Mouse (Mus musculus): Measurements from ENCODE around the gene Ccdc3. TPM values are rescaled to one million over a fixed set of nuclear protein-coding genes. Genes with fewer than 3 reads are reported as not detected.

Gene Ccdc3
- polyA plus RNA-seq, 1 experiment from 2014 or later: not detected

DNA sequence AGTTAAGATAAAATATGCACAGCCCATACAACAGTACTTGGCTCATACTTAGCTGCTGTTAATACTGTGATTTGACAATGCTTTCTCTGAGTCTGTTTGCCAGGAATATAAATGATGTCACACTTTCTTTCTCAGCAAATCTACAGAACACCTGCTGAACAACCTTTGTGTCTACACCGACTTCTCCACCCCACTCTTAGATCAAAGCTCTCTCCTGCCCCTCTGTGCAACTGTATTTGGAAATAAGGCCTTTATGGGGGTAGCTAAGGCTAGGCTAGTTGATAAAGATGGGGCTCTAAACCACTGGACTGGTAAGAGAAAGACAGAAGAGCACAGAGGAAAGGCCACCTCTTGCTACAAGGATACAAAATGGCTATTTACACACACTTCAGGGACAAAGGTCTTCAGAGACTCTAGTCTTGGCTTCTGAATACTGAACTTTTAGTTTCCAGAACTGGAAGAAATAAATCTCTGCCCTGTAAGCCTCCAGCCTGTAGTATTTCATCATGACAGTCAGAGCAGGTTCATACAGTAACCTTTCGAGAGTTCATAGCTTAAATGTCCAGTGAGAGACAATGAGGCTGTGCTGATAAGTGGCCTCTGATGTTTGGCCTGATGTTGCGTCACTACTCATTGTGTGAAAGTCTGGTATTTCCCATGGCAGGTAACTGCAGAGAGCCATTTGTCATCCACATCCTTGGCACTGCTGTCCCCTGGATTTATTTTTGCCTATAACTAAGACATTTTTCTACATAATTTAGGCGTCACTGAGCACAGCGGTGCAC is 2.4 kb upstream of the Ccdc3 start:
- Histone ChIP-seq H3K36me3 (ENCODE audit: inconsistent target) (no peaks in the 10 kb centered on the region), H3K79me2 (ENCODE audit: inconsistent target) (no peaks in the 10 kb centered on the region), H3K4me3 (ENCODE audit: inconsistent target) (no peak overlapping the region), H3K27ac (no peak overlapping the region)
- 89% methylated on average over 5 of the region's 5 CpGs for WGBS (ENCODE audit: missing documents)

DNA sequence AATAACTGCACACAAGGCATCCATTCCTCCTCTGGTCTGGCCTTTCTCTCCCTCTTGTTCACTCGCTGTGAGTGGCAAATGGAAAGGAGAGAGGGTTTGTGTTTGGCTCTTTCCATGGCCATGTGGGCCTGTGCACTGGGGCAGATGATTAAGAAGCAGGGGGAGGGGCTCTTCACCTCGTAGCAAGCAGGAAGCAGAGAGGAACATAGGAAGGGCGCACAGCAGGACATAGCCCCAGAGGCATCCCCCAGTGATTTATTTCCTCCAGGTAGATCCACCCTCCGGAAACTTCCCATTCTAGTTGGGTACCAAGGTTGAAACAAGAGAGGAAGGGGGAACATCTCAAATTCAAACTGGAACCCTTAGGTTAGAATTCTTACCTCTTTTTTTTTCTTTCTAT is 2.4 kb downstream of the Ccdc3 start:
- Histone ChIP-seq H3K27ac (no peak overlapping the region), H3K36me3 (ENCODE audit: inconsistent target) (no peaks in the 10 kb centered on the region), H3K79me2 (ENCODE audit: inconsistent target) (no peaks in the 10 kb centered on the region), H3K4me3 (ENCODE audit: inconsistent target) (no peak overlapping the region)
- WGBS (ENCODE audit: missing documents): 44% methylated on average over 3 of the region's 4 CpGs

DNA sequence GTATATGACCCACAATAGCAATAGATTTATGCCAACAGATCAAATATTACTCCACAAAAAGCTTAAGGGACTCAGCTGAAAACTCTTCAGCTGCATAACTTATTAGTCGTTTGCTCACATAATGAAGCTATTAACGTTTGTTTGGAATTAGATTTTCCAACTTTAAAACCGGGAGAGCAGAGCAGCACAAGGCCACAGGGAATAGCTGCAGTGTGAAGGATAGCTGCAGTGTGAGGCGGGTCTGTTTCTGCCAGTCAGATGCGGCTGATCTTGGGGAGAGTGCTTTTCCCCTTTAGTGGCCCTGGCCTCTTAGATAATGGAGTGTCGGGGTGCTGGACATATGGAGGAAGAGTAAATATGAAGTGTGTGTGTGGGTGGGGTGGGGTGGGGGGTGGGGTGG is 6.9 kb downstream of the Ccdc3 start:
- 89% methylated on average over 5 of the region's 6 CpGs for WGBS (ENCODE audit: missing documents)
- no peak overlapping the region for H3K4me3 ChIP-seq (ENCODE audit: inconsistent target)
- no peak overlapping the region for H3K27ac ChIP-seq
- H3K79me2 ChIP-seq (ENCODE audit: inconsistent target): no peaks in the 10 kb centered on the region
- H3K36me3 ChIP-seq (ENCODE audit: inconsistent target): no peaks in the 10 kb centered on the region

DNA sequence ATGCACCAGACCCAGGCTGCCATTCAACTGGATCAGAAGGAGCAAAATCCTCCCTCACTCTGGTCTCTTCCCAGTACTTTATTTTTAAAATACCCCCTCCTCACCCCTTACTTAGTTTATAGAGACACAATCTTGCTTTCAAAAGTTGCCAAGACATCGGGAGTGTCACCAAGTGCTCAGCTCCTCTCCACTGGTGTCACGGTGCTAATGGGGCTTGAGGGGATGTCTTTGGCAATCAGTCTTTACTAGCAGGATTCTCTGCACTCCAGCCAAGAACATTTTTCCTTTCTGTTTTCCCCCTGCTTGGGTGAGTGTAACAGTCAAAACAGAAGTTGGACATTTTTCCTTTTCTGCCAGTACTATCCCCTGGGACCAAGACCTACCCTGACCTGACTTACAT is 10.3 kb downstream of the Ccdc3 start:
- Histone ChIP-seq H3K4me3 (ENCODE audit: inconsistent target) (no peak overlapping the region), H3K36me3 (ENCODE audit: inconsistent target) (no peaks in the 10 kb centered on the region), H3K79me2 (ENCODE audit: inconsistent target) (no peaks in the 10 kb centered on the region), H3K27ac (no peak overlapping the region)
- 89% methylated on average over 2 of the region's 2 CpGs for WGBS (ENCODE audit: missing documents)

DNA sequence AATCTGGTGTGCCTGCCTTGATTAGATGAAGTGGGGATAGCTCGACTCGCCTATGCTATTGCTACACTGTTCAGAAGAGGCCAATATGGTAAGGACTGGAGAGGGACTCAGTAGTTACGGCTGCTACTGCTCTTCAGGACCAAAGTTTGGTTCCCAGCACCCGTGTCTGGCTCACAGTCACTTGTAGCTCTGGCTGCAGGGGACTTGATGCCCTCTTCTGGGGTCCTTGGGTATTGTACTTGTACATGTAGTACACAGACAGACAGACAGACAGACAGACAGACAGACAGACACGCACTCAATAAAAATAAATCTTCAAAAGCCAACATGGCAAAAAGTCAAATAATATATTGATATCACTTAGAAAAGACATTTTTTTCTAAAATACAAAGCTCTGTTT is 17.1 kb downstream of the Ccdc3 start:
- H3K36me3 ChIP-seq (ENCODE audit: inconsistent target): no peaks in the 10 kb centered on the region
- WGBS (ENCODE audit: missing documents): 92% methylated on average over 5 of the region's 5 CpGs
- no peak overlapping the region for H3K4me3 ChIP-seq (ENCODE audit: inconsistent target)
- H3K79me2 ChIP-seq (ENCODE audit: inconsistent target): no peaks in the 10 kb centered on the region
- H3K27ac ChIP-seq: no peak overlapping the region

DNA sequence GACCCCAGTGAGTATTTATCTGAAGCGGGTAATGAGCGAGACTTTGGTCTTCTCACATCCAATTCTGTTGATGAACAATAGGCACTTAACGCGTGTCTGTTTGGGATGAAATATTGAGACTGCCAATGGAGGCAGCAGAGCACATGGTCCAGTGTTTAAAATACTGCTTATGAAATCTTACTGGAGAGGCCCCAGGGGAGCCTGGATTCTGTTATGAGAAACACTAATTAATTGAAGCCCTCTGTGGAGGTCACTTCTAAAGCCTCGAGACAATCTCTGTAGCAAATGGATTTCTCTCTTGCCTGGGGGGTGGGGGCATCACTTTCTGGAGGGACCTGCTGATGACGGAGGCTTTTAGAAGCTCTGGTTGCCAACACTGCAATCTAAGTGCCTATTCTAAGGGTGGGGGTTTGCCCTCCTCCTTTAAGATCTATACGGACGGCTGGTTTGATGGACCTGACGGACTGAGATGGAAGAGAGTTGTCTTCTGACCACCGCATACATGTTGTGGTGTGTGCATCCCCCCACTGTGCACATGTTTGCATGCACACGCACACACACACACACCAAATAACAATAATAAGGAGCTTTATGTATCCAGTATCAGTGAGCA is 22.8 kb downstream of the Ccdc3 start:
- Histone ChIP-seq H3K27ac (no peak overlapping the region), H3K79me2 (ENCODE audit: inconsistent target) (no peaks in the 10 kb centered on the region), H3K36me3 (ENCODE audit: inconsistent target) (no peaks in the 10 kb centered on the region), H3K4me3 (ENCODE audit: inconsistent target) (no peak overlapping the region)
- 96% methylated on average over 11 of the region's 11 CpGs for WGBS (ENCODE audit: missing documents)

DNA sequence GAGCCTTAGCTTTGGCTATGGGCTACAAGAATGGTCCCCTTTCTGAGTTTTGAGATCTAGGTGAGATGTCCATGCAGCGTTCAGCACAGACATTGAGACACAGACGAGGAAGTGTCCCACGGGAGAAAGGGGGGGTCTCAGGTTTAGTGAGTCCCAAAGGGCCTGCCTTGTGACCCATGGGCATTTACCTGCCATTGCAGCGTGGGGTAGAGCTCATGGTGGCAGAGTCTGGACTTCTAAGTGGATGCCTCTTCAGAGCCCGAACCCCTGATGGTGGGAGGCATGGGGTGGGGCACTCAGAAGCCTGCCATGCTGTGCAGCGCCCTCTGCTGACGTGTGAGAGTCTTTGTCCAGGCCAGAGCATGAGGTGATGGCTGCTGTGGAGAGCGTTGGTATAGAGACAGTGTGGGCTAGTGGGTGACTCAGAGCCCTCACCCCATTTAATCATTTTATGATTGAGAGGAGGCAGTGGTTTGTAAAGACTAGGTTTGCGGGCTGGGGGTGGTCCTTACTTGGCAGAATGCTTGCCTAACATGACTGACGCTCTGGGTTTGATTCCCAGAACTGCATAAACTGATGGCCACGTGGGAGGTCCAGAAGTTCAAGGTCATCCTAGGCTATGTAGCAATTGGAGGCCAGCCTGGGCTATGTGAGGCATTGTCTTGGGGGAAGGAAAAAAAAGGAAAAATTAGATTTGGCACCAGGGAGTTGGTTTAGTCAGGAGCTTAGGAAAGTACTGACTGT is 23.6 kb downstream of the Ccdc3 start:
- H3K4me3 ChIP-seq (ENCODE audit: inconsistent target): no peak overlapping the region
- no peaks in the 10 kb centered on the region for H3K36me3 ChIP-seq (ENCODE audit: inconsistent target)
- H3K79me2 ChIP-seq (ENCODE audit: inconsistent target): no peaks in the 10 kb centered on the region
- 81% methylated on average over 11 of the region's 11 CpGs for WGBS (ENCODE audit: missing documents)
- H3K27ac ChIP-seq: no peak overlapping the region

DNA sequence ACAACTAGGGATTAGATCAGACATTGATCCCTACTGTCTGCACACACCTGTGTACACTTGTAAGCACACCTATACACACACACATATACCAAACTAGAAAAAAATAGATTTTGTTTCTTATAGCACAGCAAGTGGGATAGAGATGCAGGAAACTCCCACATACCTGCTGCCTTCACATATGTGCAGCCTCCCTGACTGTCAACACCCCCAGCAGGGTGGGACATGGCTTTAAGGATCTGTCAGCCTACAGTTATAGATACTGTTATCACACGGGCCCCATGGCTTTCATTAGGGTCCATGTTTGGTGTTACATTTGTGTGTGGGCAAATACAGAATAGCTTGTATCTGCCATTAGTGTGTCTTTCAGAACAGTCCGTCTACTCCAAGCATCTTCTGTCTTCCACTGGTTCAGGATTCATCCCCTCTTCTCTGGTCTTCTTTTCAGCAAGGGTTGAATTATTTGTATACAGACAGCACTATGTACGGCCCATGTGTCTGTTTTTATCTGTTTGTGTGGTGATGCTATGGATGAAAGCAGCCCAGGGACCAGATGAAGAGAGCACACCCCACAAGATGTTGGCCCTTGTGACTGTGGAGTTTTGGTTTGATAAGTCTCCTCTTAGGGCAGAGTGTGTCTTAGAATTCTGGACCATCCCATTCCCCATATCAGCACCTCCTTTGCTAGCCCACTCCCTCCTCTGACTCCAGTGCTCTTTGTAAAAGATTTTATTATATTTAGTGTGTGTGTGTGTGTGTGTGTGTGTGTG is 24.5 kb downstream of the Ccdc3 start:
- WGBS (ENCODE audit: missing documents): 91% methylated on average over 3 of the region's 3 CpGs
- H3K27ac ChIP-seq: no peak overlapping the region
- H3K79me2 ChIP-seq (ENCODE audit: inconsistent target): no peaks in the 10 kb centered on the region
- no peaks in the 10 kb centered on the region for H3K36me3 ChIP-seq (ENCODE audit: inconsistent target)
- no peak overlapping the region for H3K4me3 ChIP-seq (ENCODE audit: inconsistent target)

DNA sequence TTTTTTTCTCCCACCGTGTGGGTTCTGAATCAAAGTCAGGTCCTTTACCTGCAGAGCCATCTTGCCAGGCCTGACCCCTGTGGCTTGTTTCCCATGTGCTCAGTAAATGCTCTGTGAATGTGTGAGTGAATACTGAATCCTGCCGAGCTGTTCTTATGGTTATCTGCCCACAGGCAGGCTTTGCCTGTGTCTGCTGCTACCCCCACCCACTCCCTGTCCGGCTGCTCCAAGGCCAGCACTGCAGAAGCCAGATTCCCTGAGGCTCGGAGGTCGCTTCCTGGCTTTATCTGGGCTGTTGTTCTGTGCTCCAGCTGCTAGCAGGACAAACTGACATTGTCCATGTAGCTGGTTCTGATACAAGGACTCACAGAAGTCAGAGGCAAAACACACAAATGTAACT is 25.2 kb downstream of the Ccdc3 start:
- Histone ChIP-seq H3K79me2 (ENCODE audit: inconsistent target) (no peaks in the 10 kb centered on the region), H3K4me3 (ENCODE audit: inconsistent target) (no peak overlapping the region), H3K36me3 (ENCODE audit: inconsistent target) (no peaks in the 10 kb centered on the region), H3K27ac (no peak overlapping the region)
- WGBS (ENCODE audit: missing documents): 76% methylated on average over 5 of the region's 5 CpGs

DNA sequence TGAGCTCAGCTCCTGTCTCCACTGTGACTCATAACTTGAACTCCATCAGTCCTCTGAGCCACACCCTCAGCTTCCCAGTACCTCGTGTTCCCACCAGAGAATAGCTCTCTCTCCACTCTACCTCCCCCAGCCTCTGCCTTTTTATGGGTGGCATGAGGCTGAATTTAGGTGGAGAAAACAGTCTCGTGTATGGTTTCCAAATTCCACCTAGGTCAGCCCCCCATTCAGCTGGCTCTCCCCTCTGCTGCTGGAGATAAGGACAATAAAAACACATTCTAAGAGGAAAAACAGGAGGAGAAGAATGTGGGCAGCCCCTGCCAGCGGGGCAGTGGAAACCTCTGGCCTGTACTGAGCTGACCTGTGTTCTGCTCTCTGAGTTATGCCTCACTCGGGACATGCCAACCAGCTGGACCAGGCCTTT is 28.4 kb downstream of the Ccdc3 start:
- H3K4me3 ChIP-seq (ENCODE audit: inconsistent target): no peak overlapping the region
- H3K27ac ChIP-seq: no peak overlapping the region
- WGBS (ENCODE audit: missing documents): 41% methylated on average over 3 of the region's 4 CpGs
- H3K36me3 ChIP-seq (ENCODE audit: inconsistent target): no peaks in the 10 kb centered on the region
- H3K79me2 ChIP-seq (ENCODE audit: inconsistent target): no peaks in the 10 kb centered on the region

DNA sequence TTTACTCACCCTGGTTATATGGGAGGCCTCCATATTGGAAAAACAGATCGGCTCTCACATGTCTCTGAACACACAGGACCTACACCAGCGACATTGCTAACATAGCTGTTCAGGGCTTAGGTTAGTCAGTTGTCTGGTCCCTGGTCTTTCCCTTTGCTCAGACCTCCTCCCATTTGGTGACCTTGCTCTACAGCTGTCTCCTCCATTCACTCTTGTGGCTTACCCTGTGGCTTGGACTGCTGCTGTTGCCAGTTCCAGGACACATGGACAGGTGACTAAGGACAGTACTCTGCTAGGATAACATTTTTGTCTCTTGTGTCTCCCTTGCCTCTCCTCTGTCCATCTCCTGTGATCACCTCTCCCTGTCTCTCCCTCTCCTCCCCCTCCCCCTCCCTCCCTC is 29.2 kb downstream of the Ccdc3 start:
- Histone ChIP-seq H3K79me2 (ENCODE audit: inconsistent target) (no peaks in the 10 kb centered on the region), H3K36me3 (ENCODE audit: inconsistent target) (no peaks in the 10 kb centered on the region), H3K27ac (no peak overlapping the region), H3K4me3 (ENCODE audit: inconsistent target) (no peak overlapping the region)
- WGBS (ENCODE audit: missing documents): 91% methylated on average over 2 of the region's 2 CpGs

DNA sequence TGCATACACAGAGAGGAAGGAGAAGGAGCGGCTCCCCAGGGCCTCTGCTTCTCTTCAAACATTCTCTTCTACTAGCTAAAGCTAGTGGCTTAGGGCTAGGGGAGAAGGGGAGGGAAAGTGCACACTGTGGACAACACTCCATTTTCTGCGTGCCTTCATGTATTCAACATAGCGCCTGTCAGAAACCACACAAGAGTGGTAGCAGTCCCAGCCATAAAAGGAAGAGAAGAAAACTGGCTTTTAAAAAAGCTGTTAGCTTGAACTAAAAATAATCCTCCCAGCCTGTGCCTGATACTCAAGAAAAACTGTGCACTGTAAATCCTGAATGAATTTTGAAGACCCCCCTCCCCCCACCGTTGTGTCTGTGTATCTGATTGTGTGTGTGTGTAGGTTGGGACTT is 33.2 kb downstream of the Ccdc3 start:
- Histone ChIP-seq H3K36me3 (ENCODE audit: inconsistent target) (no peaks in the 10 kb centered on the region), H3K4me3 (ENCODE audit: inconsistent target) (no peak overlapping the region)
- WGBS (ENCODE audit: missing documents): 64% methylated on average over 4 of the region's 4 CpGs

DNA sequence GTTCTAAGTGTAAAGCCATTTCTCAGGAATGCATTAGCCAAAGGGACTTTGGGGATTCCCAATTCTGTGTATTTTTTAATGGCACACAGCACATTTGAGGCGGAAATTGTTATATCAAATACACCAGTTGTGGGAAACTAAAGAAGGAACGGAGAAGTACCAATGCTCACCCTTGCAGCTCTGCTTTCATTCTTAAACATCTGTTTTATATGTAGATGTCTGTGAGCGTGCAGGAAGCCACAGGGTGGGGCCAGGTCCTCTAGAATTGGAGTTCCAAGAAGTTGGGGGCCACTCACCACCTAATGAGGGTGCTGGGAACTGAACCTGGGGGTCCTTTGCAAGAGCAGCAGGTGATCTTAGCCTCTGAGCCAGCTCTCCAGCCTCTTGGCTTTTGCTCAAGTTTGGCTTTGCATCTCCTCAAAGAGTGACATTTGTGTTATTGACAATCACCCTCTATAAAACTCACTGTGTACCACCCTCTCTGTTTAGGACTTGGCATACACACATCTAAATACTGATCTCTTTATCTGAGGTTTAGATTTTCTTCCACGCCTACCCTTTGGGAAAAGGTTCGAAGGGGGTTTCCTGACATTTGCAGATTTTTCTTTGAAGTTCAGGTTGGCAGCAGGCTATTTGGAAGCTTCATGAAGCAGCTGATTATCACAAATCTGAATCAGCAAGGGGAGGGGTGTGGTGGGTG is 33.9 kb downstream of the Ccdc3 start:
- no peak overlapping the region for H3K4me3 ChIP-seq (ENCODE audit: inconsistent target)

More for the DNA sequence above, 33.2 kb downstream of the Ccdc3 start:
- no peak overlapping the region for H3K27ac ChIP-seq
- H3K79me2 ChIP-seq (ENCODE audit: inconsistent target): no peaks in the 10 kb centered on the region

DNA sequence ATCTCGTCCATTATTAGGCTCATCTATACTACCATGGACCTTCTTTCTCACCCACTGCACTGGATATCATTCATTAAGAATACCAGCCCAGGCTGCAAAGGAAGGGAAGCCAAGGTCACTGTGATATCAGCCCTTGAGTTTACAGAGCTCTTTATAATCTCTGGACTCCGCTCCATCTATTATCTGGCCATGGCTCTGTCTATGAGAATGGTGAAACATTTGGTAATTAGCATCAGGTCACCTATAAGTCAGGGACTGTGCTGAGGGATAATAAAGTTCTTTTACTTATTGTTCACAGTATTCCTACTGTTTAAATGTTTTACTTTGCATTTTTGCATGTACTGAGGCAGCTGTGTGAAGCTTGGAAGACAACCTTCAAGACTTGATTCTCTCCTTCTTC is 35.2 kb downstream of the Ccdc3 start:
- Histone ChIP-seq H3K4me3 (ENCODE audit: inconsistent target) (no peak overlapping the region), H3K79me2 (ENCODE audit: inconsistent target) (no peaks in the 10 kb centered on the region), H3K27ac (no peak overlapping the region), H3K36me3 (ENCODE audit: inconsistent target) (no peaks in the 10 kb centered on the region)
- 82% methylated on average over 2 of the region's 2 CpGs for WGBS (ENCODE audit: missing documents)

More for the DNA sequence above, 33.9 kb downstream of the Ccdc3 start:
- H3K27ac ChIP-seq: no peak overlapping the region
- H3K79me2 ChIP-seq (ENCODE audit: inconsistent target): no peaks in the 10 kb centered on the region
- no peaks in the 10 kb centered on the region for H3K36me3 ChIP-seq (ENCODE audit: inconsistent target)
- 82% methylated on average over 5 of the region's 5 CpGs for WGBS (ENCODE audit: missing documents)

All from macrophage (primary cell).